In the genomic region with DNA sequence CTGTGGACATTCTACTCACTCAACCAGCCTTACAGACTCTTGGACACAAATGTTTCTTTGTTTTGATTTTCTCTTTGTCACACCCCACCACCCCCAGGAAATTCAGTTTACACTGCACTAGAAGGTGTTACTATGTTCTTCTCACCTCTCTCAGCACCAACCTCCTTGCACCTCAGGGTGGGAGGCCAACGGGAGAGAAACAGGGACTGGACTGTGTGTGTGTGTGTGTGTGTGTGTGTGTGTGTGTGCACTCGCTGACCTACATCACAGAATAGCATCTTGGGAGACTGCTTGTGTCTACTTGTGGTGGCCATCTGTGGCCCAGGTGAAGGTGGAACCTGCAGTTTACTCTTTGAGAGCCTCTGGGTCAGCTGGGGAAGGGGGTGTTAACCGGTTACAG, we compare ENCODE assay signal across 27 mouse cellular contexts. TPM values are rescaled to one million over a fixed set of nuclear protein-coding genes. Genes with fewer than 3 reads are reported as not detected.
"Had no signal": no experiment of that assay in that cellular context is flagged by ENCODE, and none has a peak within 500 bp of the region (broad histone marks: within the 10 kb centered on the region; RNA-seq: fewer than 3 reads in every experiment).

No protein-coding gene starts in this region.

- ATAC-seq: liver, embryonic 12.5 days; liver, postnatal 0 days; lung, postnatal 0 days; midbrain, embryonic 13.5 days; midbrain, embryonic 15.5 days; midbrain, embryonic 16.5 days had no signal

- DNase-seq: left cerebral cortex, postnatal 4 days; liver; liver, embryonic 13.5 days; liver, postnatal 0 days; lung, adult 18-20 months; lung, adult 2 months; lung, embryonic 14.5 days; lung, postnatal 10 days; lung, postnatal 14 days; lung, postnatal 36 days; lung, postnatal 4 days; midbrain, embryonic 14.5 days had no signal

RNA-seq across cellular contexts. Expression of a gene that starts 24.0 kb away (rescaled TPM):
- total RNA-seq: left cerebral cortex, adult 2 months; left cerebral cortex, adult 8-10 months; left cerebral cortex, postnatal 10 days; left cerebral cortex, postnatal 14 days; left cerebral cortex, postnatal 25 days; left cerebral cortex, postnatal 36 days; left cerebral cortex, postnatal 4 days; liver, adult 2 months; megakaryocyte progenitor cell, adult 5-6 weeks; megakaryocyte-erythroid progenitor cell, adult 5-6 weeks; midbrain, postnatal 0 days had no signal

RNA-seq across cellular contexts. Expression of a gene that starts 43.6 kb away (rescaled TPM):
- total RNA-seq: left cerebral cortex, adult 8-10 months; left cerebral cortex, postnatal 14 days; left cerebral cortex, postnatal 25 days; left cerebral cortex, postnatal 36 days; liver, adult 2 months; megakaryocyte progenitor cell, adult 5-6 weeks; megakaryocyte-erythroid progenitor cell, adult 5-6 weeks had no signal
